ENCODE assay signal across 23 mouse cellular contexts in the genomic region with DNA sequence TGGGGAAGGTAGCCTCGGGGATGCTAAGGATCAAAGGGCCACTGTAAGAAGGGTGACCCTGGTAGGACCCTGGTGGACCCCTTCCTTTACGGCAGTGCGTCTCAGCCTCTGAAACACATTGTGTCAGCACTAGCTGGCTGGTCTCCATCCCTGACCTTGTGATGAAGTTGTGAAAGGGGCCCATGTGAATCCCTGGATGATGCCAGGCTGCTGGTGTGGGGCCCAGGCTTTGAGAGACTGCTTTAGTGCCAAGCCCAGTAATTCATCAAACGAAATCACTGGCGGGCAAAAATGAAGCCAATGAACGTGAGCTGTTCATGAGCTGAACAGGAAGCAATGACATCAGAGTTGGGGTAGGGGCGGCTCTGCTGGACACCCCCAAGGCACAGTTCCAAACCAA. TPM values are rescaled to one million over a fixed set of nuclear protein-coding genes. Genes with fewer than 3 reads are reported as not detected.
DNase-seq lines count a peak whose midpoint lies in the region; ATAC-seq and TF ChIP-seq lines count a peak whose summit lies in the region.
"Had no signal": no experiment of that assay in that cellular context is flagged by ENCODE, and none has a peak within 500 bp of the region (broad histone marks: within the 10 kb centered on the region; RNA-seq: fewer than 3 reads in every experiment).

No protein-coding gene starts in this region.

- no peak overlapping the region for H3K4me2 ChIP-seq in hindbrain, embryonic 11.5 days (replicated peaks; ENCODE audit: low read depth, low read length)
- no peak overlapping the region for H3K4me2 ChIP-seq in forebrain, postnatal 0 days (ENCODE audit: low read depth)
- H3K4me2 ChIP-seq: heart, embryonic 11.5 days; hindbrain, embryonic 15.5 days; midbrain, embryonic 13.5 days; stomach, embryonic 15.5 days had no signal

- no peak for TF ChIP-seq CTCF in forebrain, postnatal 0 days (IDR thresholded peaks at IDR 0.05; ENCODE audit: low read depth)

- peak; percentile 9 to 70 for DNase-seq in adrenal gland, adult (ENCODE audit: inconsistent age in 2 of 2, low spot score in 1 of 2)
- no peak for DNase-seq in adrenal gland, postnatal 4 days (ENCODE audit: low spot score in 2 of 2)
- DNase-seq in hindbrain, embryonic 10.5 days (ENCODE audit: low spot score): no peak
- DNase-seq in hindbrain, embryonic 11.5 days (ENCODE audit: low spot score): no peak
- peak; percentile 50 to 53 for DNase-seq in right cerebral cortex, postnatal 10 days (ENCODE audit: low spot score in 2 of 2)
- DNase-seq in right cerebral cortex, postnatal 25 days: no peak
- DNase-seq in forebrain, postnatal 0 days: peak; percentile 52
- no peak for DNase-seq in cerebellum, adult 9-10 months
- DNase-seq: cerebellum, adult 8-10 months; gastrocnemius, postnatal 14 days; heart, postnatal 10 days; kidney, postnatal 36 days; lung, postnatal 10 days; right cerebral cortex, postnatal 14 days; thymus, adult 18-20 months; thymus, postnatal 4 days had no signal

- peaks cover 4% of the 10 kb centered on the region; the same call in 1 of the 2 replicates for H3K27me3 ChIP-seq in hindbrain, embryonic 10.5 days (ENCODE audit: insufficient read depth, poor library complexity, severe bottlenecking)
- no peaks in the 10 kb centered on the region for H3K27me3 ChIP-seq in hindbrain, embryonic 11.5 days (ENCODE audit: control insufficient read depth, insufficient read depth, low read length)
- no peaks in the 10 kb centered on the region for H3K27me3 ChIP-seq in forebrain, postnatal 0 days (ENCODE audit: insufficient read depth, low read length)
- H3K27me3 ChIP-seq: hindbrain, embryonic 15.5 days; midbrain, embryonic 13.5 days; stomach, embryonic 15.5 days had no signal

- H3K36me3 ChIP-seq in hindbrain, embryonic 10.5 days: no peaks in the 10 kb centered on the region
- H3K36me3 ChIP-seq in hindbrain, embryonic 11.5 days (ENCODE audit: control insufficient read depth, insufficient read depth, low read length): no peaks in the 10 kb centered on the region
- peaks cover 13% of the 10 kb centered on the region for H3K36me3 ChIP-seq in forebrain, postnatal 0 days (ENCODE audit: insufficient read depth)
- H3K36me3 ChIP-seq: hindbrain, embryonic 15.5 days; stomach, embryonic 15.5 days had no signal

- peaks cover 45% of the 10 kb centered on the region for H3K4me1 ChIP-seq in hindbrain, embryonic 10.5 days (replicated peaks)
- H3K4me1 ChIP-seq in hindbrain, embryonic 11.5 days (replicated peaks; ENCODE audit: control insufficient read depth, insufficient read depth, low read length): 0 out of 2 replicates have a peak, but pooled peaks cover 2% of the 10 kb centered on the region
- no peaks in the 10 kb centered on the region for H3K4me1 ChIP-seq in forebrain, postnatal 0 days (ENCODE audit: insufficient read depth)
- H3K4me1 ChIP-seq: stomach, embryonic 15.5 days had no signal

- ATAC-seq in hindbrain, embryonic 11.5 days (ENCODE audit: low FRiP score): no peak
- ATAC-seq in forebrain, postnatal 0 days: peak; percentile 44
- ATAC-seq: CD4-positive, CD25-positive, alpha-beta regulatory T cell, adult 4 months; intestine, embryonic 16.5 days; midbrain, embryonic 13.5 days had no signal

- H3K27ac ChIP-seq in hindbrain, embryonic 10.5 days: 0 out of 2 replicates have a peak overlapping the region, but pooled peaks have one; percentile 40
- H3K27ac ChIP-seq in hindbrain, embryonic 11.5 days (ENCODE audit: low read depth, low read length): no peak overlapping the region
- no peak overlapping the region for H3K27ac ChIP-seq in forebrain, postnatal 0 days (ENCODE audit: low read depth, low read length)
- H3K27ac ChIP-seq: hindbrain, embryonic 15.5 days; midbrain, embryonic 13.5 days; stomach, embryonic 15.5 days had no signal

- 77% methylated on average over 7 of the region's 7 CpGs for WGBS in hindbrain, embryonic 10.5 days
- WGBS in hindbrain, embryonic 11.5 days: 73% methylated on average over 7 of the region's 7 CpGs
- 34% methylated on average over 7 of the region's 7 CpGs for WGBS in forebrain, postnatal 0 days

- no peaks in the 10 kb centered on the region for H3K9me3 ChIP-seq in hindbrain, embryonic 10.5 days
- H3K9me3 ChIP-seq in hindbrain, embryonic 11.5 days (ENCODE audit: control insufficient read depth, low read length): no peaks in the 10 kb centered on the region
- no peaks in the 10 kb centered on the region for H3K9me3 ChIP-seq in forebrain, postnatal 0 days (ENCODE audit: low read length)
- H3K9me3 ChIP-seq: hindbrain, embryonic 15.5 days; midbrain, embryonic 13.5 days; stomach, embryonic 15.5 days had no signal

- H3K4me3 ChIP-seq in hindbrain, embryonic 10.5 days: no peak overlapping the region
- no peak overlapping the region for H3K4me3 ChIP-seq in hindbrain, embryonic 11.5 days (ENCODE audit: low read depth, low read length)
- H3K4me3 ChIP-seq in forebrain, postnatal 0 days (ENCODE audit: low read depth, low read length): no peak overlapping the region
- H3K4me3 ChIP-seq: hindbrain, embryonic 15.5 days; midbrain, embryonic 13.5 days; myocyte; stomach, embryonic 15.5 days had no signal

- no peak overlapping the region for H3K9ac ChIP-seq in hindbrain, embryonic 11.5 days (ENCODE audit: low read depth, low read length)
- H3K9ac ChIP-seq in forebrain, postnatal 0 days: no peak overlapping the region
- H3K9ac ChIP-seq: hindbrain, embryonic 15.5 days; midbrain, embryonic 13.5 days; stomach, embryonic 15.5 days had no signal

RNA-seq across cellular contexts. Expression of gene Lonrf2, which starts 50.2 kb away (rescaled TPM):
- total RNA-seq in adrenal gland, postnatal 4 days (2021): 10 to 100 TPM in 1 of 2 experiments, 1 to 10 TPM in 1; 8.7 to 10.6 TPM
- 1.9 TPM in 2 replicates for polyA plus RNA-seq in hindbrain, embryonic 10.5 days (2016; fragmentation: Nextera tagmentation; extraction: Ambion mirVana)
- polyA plus RNA-seq in hindbrain, embryonic 11.5 days (2014; fragmentation: Nextera tagmentation; extraction: Ambion mirVana): 4.2 and 5.0 TPM in 2 replicates
- 103 and 143 TPM in 2 replicates for total RNA-seq in forebrain, postnatal 0 days (2014; rRNA removed)
- 13.8 and 21.9 TPM in 2 replicates for polyA plus RNA-seq in forebrain, postnatal 0 days (2015; fragmentation: Nextera tagmentation; extraction: Ambion mirVana)
- polyA plus RNA-seq: CD4-positive, CD25-positive, alpha-beta regulatory T cell, adult 4 months; myocyte had no signal

Comparison
In these comparisons a context has a peak if more than half of its experiments do, and no peak if none do; other contexts are left out.
1. DNase-seq: peak in adrenal gland, adult (2 of 2), right cerebral cortex, postnatal 10 days (2 of 2) and forebrain, postnatal 0 days (single experiment); none in adrenal gland, postnatal 4 days (0 of 2), hindbrain, embryonic 10.5 days (single experiment), hindbrain, embryonic 11.5 days (single experiment), right cerebral cortex, postnatal 25 days (single experiment) and cerebellum, adult 9-10 months (single experiment).